Mouse (Mus musculus) forebrain, embryonic 10.5 days (tissue): ENCODE data around the gene Itln1. TPM values are rescaled to one million over a fixed set of nuclear protein-coding genes. Genes with fewer than 3 reads are reported as not detected.
"Not testable (repeated sequence)": the region's sequence is repeated elsewhere in the genome, so short reads cannot be mapped to it uniquely, and the experiment has no call there.

Source experiments
- DNase-seq: peaks from one replicate; pipeline ENCODE4 v3.0.0-alpha.2; 2017; ENCODE audit warnings: low spot score; ENCODE audit errors: extremely low spot score
- H3K27ac ChIP-seq: fragments of 300-500 bp; sonication (generic); 2 replicates; pipeline ENCODE4 v1.5.1; 2016; ENCODE audit warnings: mild to moderate bottlenecking
- H3K27me3 ChIP-seq: fragments of 300-500 bp; sonication (generic); 2 replicates; pipeline ENCODE4 v1.6.1; 2016; ENCODE audit warnings: mild to moderate bottlenecking; ENCODE audit not compliant: poor library complexity, severe bottlenecking
- H3K36me3 ChIP-seq: fragments of 300-500 bp; sonication (generic); replicated peaks from 2 replicates; pipeline ENCODE4 v1.6.1; 2016; ENCODE audit warnings: mild to moderate bottlenecking, moderate library complexity
- H3K4me1 ChIP-seq: fragments of 300-500 bp; sonication (generic); 2 replicates; pipeline ENCODE4 v1.6.1; 2016
- H3K4me3 ChIP-seq: fragments of 300-500 bp; sonication (generic); 2 replicates; pipeline ENCODE4 v1.5.1; 2016; ENCODE audit warnings: mild to moderate bottlenecking, moderate library complexity
- H3K9me3 ChIP-seq: fragments of 300-500 bp; sonication (generic); 2 replicates; pipeline ENCODE4 v1.6.1; 2016; ENCODE audit warnings: mild to moderate bottlenecking, moderate library complexity
- WGBS: fragments of 180-500 bp; shearing (Covaris S2); methylation state at CpG from one replicate; pipeline ENCODE4 v1.1.7; 2016; 5-methylcytosine and 5-hydroxymethylcytosine counted together
- polyA plus RNA-seq: library from polyadenylated mRNA; unstranded; fragments of >200 nt; fragmentation: Nextera tagmentation; extraction: Ambion mirVana; gene quantifications from 2 replicates; pipeline ENCODE4 v1.2.1, GENCODE M21; 2016

Itln1 gene
- polyA plus RNA-seq, 1 experiment from 2014 or later, result not detected

GRCm38 (mm10) chr1:171471941-171472340 lies 63.2 kb downstream of the Itln1 start:
- 97% methylated on average over 8 of the region's 8 CpGs for WGBS
- not testable (repeated sequence) for DNase-seq, H3K27me3 ChIP-seq, H3K4me3 ChIP-seq, H3K27ac ChIP-seq, H3K4me1 ChIP-seq, H3K36me3 ChIP-seq, H3K9me3 ChIP-seq

- no peaks in the 10 kb centered on the region for H3K36me3 ChIP-seq
- no peaks in the 10 kb centered on the region for H3K4me1 ChIP-seq
- 33% methylated on average over 1 of the region's 1 CpGs for WGBS
- no peaks in the 10 kb centered on the region for H3K9me3 ChIP-seq
- H3K4me3 ChIP-seq, result no peak overlapping the region
- no peaks in the 10 kb centered on the region for H3K27me3 ChIP-seq
- no peak overlapping the region for H3K27ac ChIP-seq
- DNase-seq, result no peak
Observed at GRCm38 (mm10) chr1:171471452-171471851, 63.6 kb downstream of the Itln1 start.

GRCm38 (mm10) chr1:171470896-171471295 lies 64.2 kb downstream of the Itln1 start:
- no peak for DNase-seq
- 91% methylated on average over 5 of the region's 5 CpGs for WGBS
- H3K4me1 ChIP-seq, result no peaks in the 10 kb centered on the region
- no peak overlapping the region for H3K27ac ChIP-seq
- H3K36me3 ChIP-seq, result no peaks in the 10 kb centered on the region
- H3K4me3 ChIP-seq, result no peak overlapping the region
- H3K27me3 ChIP-seq, result no peaks in the 10 kb centered on the region
- H3K9me3 ChIP-seq, result no peaks in the 10 kb centered on the region

- peak; percentile 55 for DNase-seq
- Histone ChIP-seq H3K4me3 (no peak overlapping the region), H3K27me3 (no peaks in the 10 kb centered on the region), H3K4me1 (no peaks in the 10 kb centered on the region), H3K9me3 (no peaks in the 10 kb centered on the region), H3K27ac (no peak overlapping the region), H3K36me3 (no peaks in the 10 kb centered on the region)
- 33% methylated on average over 7 of the region's 7 CpGs for WGBS
Observed at GRCm38 (mm10) chr1:171470371-171470871, 64.7 kb downstream of the Itln1 start.

GRCm38 (mm10) chr1:171469678-171470077 lies 65.4 kb downstream of the Itln1 start:
- Histone ChIP-seq H3K27me3 (no peaks in the 10 kb centered on the region), H3K4me1 (no peaks in the 10 kb centered on the region), H3K9me3 (no peaks in the 10 kb centered on the region), H3K4me3 (no peak overlapping the region), H3K27ac (no peak overlapping the region), H3K36me3 (no peaks in the 10 kb centered on the region)
- DNase-seq, result no peak
- 94% methylated on average over 3 of the region's 3 CpGs for WGBS

Other genes starting within 250 kb of the Itln1 start
- 94.1 and 95.9 TPM in 2 replicates for gene Usp21, start 247.3 kb downstream of the Itln1 start, polyA plus RNA-seq
- 94.3 and 98.6 TPM in 2 replicates for gene Ufc1, start 240.3 kb downstream of the Itln1 start, polyA plus RNA-seq
- gene Dedd, start 206.1 kb downstream of the Itln1 start, polyA plus RNA-seq, result 41.8 and 46.5 TPM in 2 replicates
- 37.1 and 38.0 TPM in 2 replicates for gene Nit1, start 189.6 kb downstream of the Itln1 start, polyA plus RNA-seq
- gene Pfdn2, start 189.6 kb downstream of the Itln1 start, polyA plus RNA-seq, result 158 and 159 TPM in 2 replicates
- 2.7 and 2.8 TPM in 2 replicates for gene Klhdc9, start 174.5 kb downstream of the Itln1 start, polyA plus RNA-seq
- gene Nectin4, start 165.2 kb downstream of the Itln1 start, polyA plus RNA-seq, result 0.92 and 0.94 TPM in 2 replicates
- 0.74 and 0.91 TPM in 2 replicates for gene Arhgap30, start 146.3 kb downstream of the Itln1 start, polyA plus RNA-seq
- 128 and 132 TPM in 2 replicates for gene Usf1, start 124.0 kb downstream of the Itln1 start, polyA plus RNA-seq
- 6.1 and 6.5 TPM in 2 replicates for gene Tstd1, start 116.4 kb downstream of the Itln1 start, polyA plus RNA-seq
- 16.2 and 16.5 TPM in 2 replicates for gene F11r, start 97.8 kb downstream of the Itln1 start, polyA plus RNA-seq
- gene Alyref2, start 31.8 kb downstream of the Itln1 start, polyA plus RNA-seq, result 8.0 and 8.5 TPM in 2 replicates
- gene Cd244a, start 23.9 kb upstream of the Itln1 start, polyA plus RNA-seq, result not detected in 2 replicates
- not detected in 2 replicates for gene Ly9, start 72.1 kb upstream of the Itln1 start, polyA plus RNA-seq
- gene Slamf7, start 117.7 kb upstream of the Itln1 start, polyA plus RNA-seq, result not detected in 2 replicates
- gene Cd48, start 146.7 kb upstream of the Itln1 start, polyA plus RNA-seq, result 0.31 TPM in 1 of 2 replicates, not detected in the other
- 0.18 and 0.19 TPM in 2 replicates for gene Slamf1, start 231.8 kb upstream of the Itln1 start, polyA plus RNA-seq